Mouse (Mus musculus): Measurements from ENCODE around the gene Misp.

Gene Misp

GRCm38 (mm10) chr10:79821731-79822130, 942 bp downstream of the Misp start:
- no peaks in the 10 kb centered on the region for H3K9me3 ChIP-seq (ENCODE audit: low read length)
- H3K36me3 ChIP-seq (ENCODE audit: insufficient read depth, low read length): no peaks in the 10 kb centered on the region
- H3K4me1 ChIP-seq (replicated peaks; ENCODE audit: low read depth, low read length): peaks cover 81% of the 10 kb centered on the region
- H3K4me3 ChIP-seq (replicated peaks; ENCODE audit: low read length): peak overlapping the region; percentile 59; the same call in 1 of the 2 replicates
- H3K27me3 ChIP-seq (ENCODE audit: insufficient read depth, low read length): peaks cover 21% of the 10 kb centered on the region; the same call in 1 of the 2 replicates
- TF ChIP-seq POU5F1 (IDR thresholded peaks at IDR 0.05; ENCODE audit: borderline replicate concordance, low read length) (no peak), CTCF (conservative IDR thresholded peaks at IDR 0.05; ENCODE audit: low read length) (no peak), NANOG (IDR thresholded peaks at IDR 0.05; ENCODE audit: borderline replicate concordance, low read length) (no peak)

GRCm38 (mm10) chr10:79822372-79822771, 1.6 kb downstream of the Misp start:
- Histone ChIP-seq H3K9me3 (ENCODE audit: low read length) (no peaks in the 10 kb centered on the region), H3K4me1 (replicated peaks; ENCODE audit: low read depth, low read length) (peaks cover 75% of the 10 kb centered on the region), H3K4me3 (replicated peaks; ENCODE audit: low read length) (peak overlapping the region; percentile 59), H3K27me3 (ENCODE audit: insufficient read depth, low read length) (peaks cover 24% of the 10 kb centered on the region; the same call in 1 of the 2 replicates), H3K36me3 (ENCODE audit: insufficient read depth, low read length) (no peaks in the 10 kb centered on the region)
- TF ChIP-seq NANOG (IDR thresholded peaks at IDR 0.05; ENCODE audit: borderline replicate concordance, low read length): no peak
- no peak for TF ChIP-seq POU5F1 (IDR thresholded peaks at IDR 0.05; ENCODE audit: borderline replicate concordance, low read length)
- no peak for TF ChIP-seq CTCF (conservative IDR thresholded peaks at IDR 0.05; ENCODE audit: low read length)

GRCm38 (mm10) chr10:79823011-79823410, 2.2 kb downstream of the Misp start:
- TF ChIP-seq NANOG (IDR thresholded peaks at IDR 0.05; ENCODE audit: borderline replicate concordance, low read length) (no peak), CTCF (conservative IDR thresholded peaks at IDR 0.05; ENCODE audit: low read length) (no peak), POU5F1 (IDR thresholded peaks at IDR 0.05; ENCODE audit: borderline replicate concordance, low read length) (no peak)
- Histone ChIP-seq H3K9me3 (ENCODE audit: low read length) (no peaks in the 10 kb centered on the region), H3K36me3 (ENCODE audit: insufficient read depth, low read length) (no peaks in the 10 kb centered on the region), H3K4me3 (replicated peaks; ENCODE audit: low read length) (peak overlapping the region; percentile 59; the same call in 1 of the 2 replicates), H3K4me1 (replicated peaks; ENCODE audit: low read depth, low read length) (peaks cover 70% of the 10 kb centered on the region), H3K27me3 (ENCODE audit: insufficient read depth, low read length) (peaks cover 28% of the 10 kb centered on the region)

GRCm38 (mm10) chr10:79824413-79824812, 3.6 kb downstream of the Misp start:
- TF ChIP-seq POU5F1 (IDR thresholded peaks at IDR 0.05; ENCODE audit: borderline replicate concordance, low read length): no peak
- TF ChIP-seq NANOG (IDR thresholded peaks at IDR 0.05; ENCODE audit: borderline replicate concordance, low read length): no peak
- no peak for TF ChIP-seq CTCF (conservative IDR thresholded peaks at IDR 0.05; ENCODE audit: low read length)
- no peaks in the 10 kb centered on the region for H3K9me3 ChIP-seq (ENCODE audit: low read length)
- peaks cover 56% of the 10 kb centered on the region for H3K4me1 ChIP-seq (replicated peaks; ENCODE audit: low read depth, low read length)
- H3K36me3 ChIP-seq (ENCODE audit: insufficient read depth, low read length): no peaks in the 10 kb centered on the region
- H3K27me3 ChIP-seq (ENCODE audit: insufficient read depth, low read length): peaks cover 28% of the 10 kb centered on the region
- no peak overlapping the region for H3K4me3 ChIP-seq (replicated peaks; ENCODE audit: low read length)

- Histone ChIP-seq H3K27me3 (ENCODE audit: insufficient read depth, low read length) (peaks cover 11% of the 10 kb centered on the region), H3K9me3 (ENCODE audit: low read length) (peaks cover 11% of the 10 kb centered on the region), H3K4me1 (replicated peaks; ENCODE audit: low read depth, low read length) (peaks cover 12% of the 10 kb centered on the region), H3K36me3 (ENCODE audit: insufficient read depth, low read length) (no peaks in the 10 kb centered on the region), H3K4me3 (replicated peaks; ENCODE audit: low read length) (no peak overlapping the region)
- TF ChIP-seq NANOG (IDR thresholded peaks at IDR 0.05; ENCODE audit: borderline replicate concordance, low read length): no peak
- TF ChIP-seq CTCF (conservative IDR thresholded peaks at IDR 0.05; ENCODE audit: low read length): no peak
- TF ChIP-seq POU5F1 (IDR thresholded peaks at IDR 0.05; ENCODE audit: borderline replicate concordance, low read length): no peak
Measured at GRCm38 (mm10) chr10:79831583-79831982, 10.8 kb downstream of the Misp start.

- Histone ChIP-seq H3K4me1 (replicated peaks; ENCODE audit: low read depth, low read length) (peaks cover 12% of the 10 kb centered on the region), H3K9me3 (ENCODE audit: low read length) (peaks cover 11% of the 10 kb centered on the region), H3K4me3 (replicated peaks; ENCODE audit: low read length) (no peak overlapping the region), H3K36me3 (ENCODE audit: insufficient read depth, low read length) (no peaks in the 10 kb centered on the region), H3K27me3 (ENCODE audit: insufficient read depth, low read length) (peaks cover 10% of the 10 kb centered on the region)
- TF ChIP-seq CTCF (conservative IDR thresholded peaks at IDR 0.05; ENCODE audit: low read length): no peak
- no peak for TF ChIP-seq NANOG (IDR thresholded peaks at IDR 0.05; ENCODE audit: borderline replicate concordance, low read length)
- no peak for TF ChIP-seq POU5F1 (IDR thresholded peaks at IDR 0.05; ENCODE audit: borderline replicate concordance, low read length)
Measured at GRCm38 (mm10) chr10:79832026-79832785, 11.4 kb downstream of the Misp start.

- H3K27me3 ChIP-seq (ENCODE audit: insufficient read depth, low read length): peaks cover 7% of the 10 kb centered on the region
- no peak overlapping the region for H3K4me3 ChIP-seq (replicated peaks; ENCODE audit: low read length)
- peaks cover 12% of the 10 kb centered on the region for H3K4me1 ChIP-seq (replicated peaks; ENCODE audit: low read depth, low read length)
- peaks cover 11% of the 10 kb centered on the region for H3K9me3 ChIP-seq (ENCODE audit: low read length)
- no peak for TF ChIP-seq POU5F1 (IDR thresholded peaks at IDR 0.05; ENCODE audit: borderline replicate concordance, low read length)
- no peak for TF ChIP-seq NANOG (IDR thresholded peaks at IDR 0.05; ENCODE audit: borderline replicate concordance, low read length)
- TF ChIP-seq CTCF (conservative IDR thresholded peaks at IDR 0.05; ENCODE audit: low read length): no peak
- no peaks in the 10 kb centered on the region for H3K36me3 ChIP-seq (ENCODE audit: insufficient read depth, low read length)
Measured at GRCm38 (mm10) chr10:79832786-79833181, 12.0 kb downstream of the Misp start.

GRCm38 (mm10) chr10:79834769-79835398, 14.1 kb downstream of the Misp start:
- TF ChIP-seq POU5F1 (IDR thresholded peaks at IDR 0.05; ENCODE audit: borderline replicate concordance, low read length) (no peak), CTCF (conservative IDR thresholded peaks at IDR 0.05; ENCODE audit: low read length) (peak; percentile 88), NANOG (IDR thresholded peaks at IDR 0.05; ENCODE audit: borderline replicate concordance, low read length) (no peak)
- no peak overlapping the region for H3K4me3 ChIP-seq (replicated peaks; ENCODE audit: low read length)
- no peaks in the 10 kb centered on the region for H3K36me3 ChIP-seq (ENCODE audit: insufficient read depth, low read length)
- peaks cover 12% of the 10 kb centered on the region for H3K27me3 ChIP-seq (ENCODE audit: insufficient read depth, low read length)
- H3K9me3 ChIP-seq (ENCODE audit: low read length): peaks cover 11% of the 10 kb centered on the region
- peaks cover 9% of the 10 kb centered on the region for H3K4me1 ChIP-seq (replicated peaks; ENCODE audit: low read depth, low read length)

Measured in E14TG2a.4 (cell line).